Mouse (Mus musculus): ENCODE data around the gene Ift80. TPM values are rescaled to one million over a fixed set of nuclear protein-coding genes. Genes with fewer than 3 reads are reported as not detected.

Ift80 gene
- polyA plus RNA-seq, 1 experiment = 4.1 TPM

GRCm38 (mm10) chr3:68980898-68981297, 23.5 kb downstream of the Ift80 start:
- Histone ChIP-seq H3K36me3 (ENCODE audit: control insufficient read depth, insufficient read depth) (peaks cover 5% of the 10 kb centered on the region), H3K79me2 (ENCODE audit: control insufficient read depth, insufficient read depth) (no peaks in the 10 kb centered on the region), H3K4me3 (ENCODE audit: insufficient read depth, poor library complexity, severe bottlenecking) (no peak overlapping the region), H3ac (ENCODE audit: control insufficient read depth, insufficient read length, low read depth) (no peak overlapping the region), H3K79me3 (ENCODE audit: low read depth) (no peaks in the 10 kb centered on the region), H3K27me3 (ENCODE audit: control insufficient read depth, insufficient read depth, insufficient read length) (no peaks in the 10 kb centered on the region)
- no peak for TF ChIP-seq CTCF (IDR thresholded peaks at IDR 0.05; ENCODE audit: control insufficient read depth, insufficient read depth, insufficient read length)
- TF ChIP-seq FOSL1 (IDR thresholded peaks at IDR 0.05; ENCODE audit: insufficient read depth, low read length, poor library complexity, severe bottlenecking) = no peak
- TF ChIP-seq MYOD1 (IDR thresholded peaks at IDR 0.05; ENCODE audit: control insufficient read depth, insufficient read length, low read depth) = no peak
- no peak for TF ChIP-seq MYOG (IDR thresholded peaks at IDR 0.05; ENCODE audit: control insufficient read depth, extremely low read depth, insufficient read length)
- TF ChIP-seq MAX (IDR thresholded peaks at IDR 0.05) = no peak
- TF ChIP-seq CEBPB (IDR thresholded peaks at IDR 0.05; ENCODE audit: low read depth) = no peak
- no peak for TF ChIP-seq USF1 (IDR thresholded peaks at IDR 0.05; ENCODE audit: low read depth)

DNA sequence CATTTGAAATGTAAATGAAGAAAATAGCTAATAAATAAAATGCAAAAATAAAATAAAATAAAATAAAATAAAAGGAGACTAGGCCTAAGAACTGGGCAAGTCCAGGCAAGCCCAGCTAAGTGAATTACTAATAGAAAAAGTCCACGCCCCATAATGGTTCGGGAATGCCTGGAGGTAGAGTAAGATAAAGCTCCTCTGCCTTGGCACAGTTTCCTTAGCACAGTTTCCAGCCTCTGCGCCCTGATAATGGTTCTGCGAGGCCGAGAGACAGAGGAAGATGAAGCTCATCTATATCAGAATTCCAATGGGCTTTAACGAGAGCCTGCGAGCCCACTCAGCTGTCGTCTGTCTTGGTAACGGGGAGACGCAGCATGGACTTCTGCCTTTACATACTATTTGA, 25.2 kb downstream of the Ift80 start:
- Histone ChIP-seq H3K4me3 (ENCODE audit: insufficient read depth, poor library complexity, severe bottlenecking) (no peak overlapping the region), H3K79me2 (ENCODE audit: control insufficient read depth, insufficient read depth) (no peaks in the 10 kb centered on the region), H3ac (ENCODE audit: control insufficient read depth, insufficient read length, low read depth) (no peak overlapping the region), H3K36me3 (ENCODE audit: control insufficient read depth, insufficient read depth) (peaks cover 5% of the 10 kb centered on the region), H3K27me3 (ENCODE audit: control insufficient read depth, insufficient read depth, insufficient read length) (no peaks in the 10 kb centered on the region), H3K79me3 (ENCODE audit: low read depth) (no peaks in the 10 kb centered on the region)
- no peak for TF ChIP-seq MYOD1 (IDR thresholded peaks at IDR 0.05; ENCODE audit: control insufficient read depth, insufficient read length, low read depth)
- TF ChIP-seq FOSL1 (IDR thresholded peaks at IDR 0.05; ENCODE audit: insufficient read depth, low read length, poor library complexity, severe bottlenecking) = no peak
- no peak for TF ChIP-seq MYOG (IDR thresholded peaks at IDR 0.05; ENCODE audit: control insufficient read depth, extremely low read depth, insufficient read length)
- TF ChIP-seq MAX (IDR thresholded peaks at IDR 0.05) = no peak
- no peak for TF ChIP-seq CEBPB (IDR thresholded peaks at IDR 0.05; ENCODE audit: low read depth)
- TF ChIP-seq CTCF (IDR thresholded peaks at IDR 0.05; ENCODE audit: control insufficient read depth, insufficient read depth, insufficient read length) = no peak
- no peak for TF ChIP-seq USF1 (IDR thresholded peaks at IDR 0.05; ENCODE audit: low read depth)

GRCm38 (mm10) chr3:68977696-68978095, 26.7 kb downstream of the Ift80 start:
- Histone ChIP-seq H3K27me3 (ENCODE audit: control insufficient read depth, insufficient read depth, insufficient read length) (no peaks in the 10 kb centered on the region), H3K4me3 (ENCODE audit: insufficient read depth, poor library complexity, severe bottlenecking) (no peak overlapping the region), H3K79me2 (ENCODE audit: control insufficient read depth, insufficient read depth) (no peaks in the 10 kb centered on the region), H3K79me3 (ENCODE audit: low read depth) (no peaks in the 10 kb centered on the region), H3K36me3 (ENCODE audit: control insufficient read depth, insufficient read depth) (peaks cover 8% of the 10 kb centered on the region), H3ac (ENCODE audit: control insufficient read depth, insufficient read length, low read depth) (no peak overlapping the region)
- no peak for TF ChIP-seq USF1 (IDR thresholded peaks at IDR 0.05; ENCODE audit: low read depth)
- no peak for TF ChIP-seq MAX (IDR thresholded peaks at IDR 0.05)
- no peak for TF ChIP-seq FOSL1 (IDR thresholded peaks at IDR 0.05; ENCODE audit: insufficient read depth, low read length, poor library complexity, severe bottlenecking)
- TF ChIP-seq MYOG (IDR thresholded peaks at IDR 0.05; ENCODE audit: control insufficient read depth, extremely low read depth, insufficient read length) = no peak
- TF ChIP-seq MYOD1 (IDR thresholded peaks at IDR 0.05; ENCODE audit: control insufficient read depth, insufficient read length, low read depth) = no peak
- TF ChIP-seq CEBPB (IDR thresholded peaks at IDR 0.05; ENCODE audit: low read depth) = no peak
- TF ChIP-seq CTCF (IDR thresholded peaks at IDR 0.05; ENCODE audit: control insufficient read depth, insufficient read depth, insufficient read length) = no peak

DNA sequence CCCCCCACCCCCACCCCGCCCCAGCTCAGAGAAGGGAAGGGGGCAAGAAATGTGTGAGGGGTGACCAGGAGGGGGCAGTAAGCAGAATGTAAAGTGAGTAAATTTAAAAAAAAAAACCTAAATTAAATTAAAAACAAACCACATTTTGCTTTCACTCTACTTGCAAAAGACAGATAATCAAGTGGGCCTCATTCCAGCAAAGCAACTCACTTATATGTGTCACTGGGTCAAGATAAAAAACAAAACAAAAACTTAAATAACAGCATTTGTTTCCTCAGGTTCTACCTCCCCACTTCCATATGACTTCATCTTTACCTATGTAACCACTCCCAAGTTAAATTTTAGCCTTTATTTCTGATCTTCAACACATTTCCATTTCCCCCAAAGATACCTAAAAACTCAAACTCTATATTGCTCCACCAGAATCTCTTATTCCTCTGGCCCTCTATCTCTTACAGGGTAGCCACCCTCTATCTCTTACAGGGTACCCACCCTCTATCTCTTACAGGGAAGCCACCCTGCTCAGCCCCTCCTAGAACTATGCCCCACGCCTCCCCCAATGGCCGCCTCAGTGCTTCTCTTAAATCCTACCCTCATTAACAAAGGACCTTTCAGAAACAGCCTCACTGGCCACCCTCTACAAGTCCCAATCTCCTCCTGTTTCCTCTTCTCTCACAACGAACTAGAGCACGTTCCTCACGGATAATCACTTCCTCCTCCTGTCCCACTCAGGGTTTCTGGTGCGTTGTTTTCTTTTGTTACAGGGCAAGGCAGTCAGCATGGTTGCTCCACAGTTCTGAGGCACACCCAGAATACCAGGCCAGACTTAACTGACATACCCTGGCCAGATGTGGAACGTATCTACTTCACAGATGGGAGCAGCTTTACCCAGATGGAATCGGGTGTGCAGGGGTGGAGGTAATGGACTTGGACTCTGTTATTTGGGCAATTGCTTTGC, 28.6 kb downstream of the Ift80 start:
- TF ChIP-seq MYOD1 (IDR thresholded peaks at IDR 0.05; ENCODE audit: control insufficient read depth, insufficient read length, low read depth) = no peak
- TF ChIP-seq CTCF (IDR thresholded peaks at IDR 0.05; ENCODE audit: control insufficient read depth, insufficient read depth, insufficient read length) = no peak
- no peak for TF ChIP-seq FOSL1 (IDR thresholded peaks at IDR 0.05; ENCODE audit: insufficient read depth, low read length, poor library complexity, severe bottlenecking)
- no peak for TF ChIP-seq MAX (IDR thresholded peaks at IDR 0.05)
- no peak for TF ChIP-seq CEBPB (IDR thresholded peaks at IDR 0.05; ENCODE audit: low read depth)
- no peak for TF ChIP-seq MYOG (IDR thresholded peaks at IDR 0.05; ENCODE audit: control insufficient read depth, extremely low read depth, insufficient read length)
- TF ChIP-seq USF1 (IDR thresholded peaks at IDR 0.05; ENCODE audit: low read depth) = no peak
- peaks cover 8% of the 10 kb centered on the region for H3K36me3 ChIP-seq (ENCODE audit: control insufficient read depth, insufficient read depth)
- H3K79me3 ChIP-seq (ENCODE audit: low read depth) = no peaks in the 10 kb centered on the region

DNA sequence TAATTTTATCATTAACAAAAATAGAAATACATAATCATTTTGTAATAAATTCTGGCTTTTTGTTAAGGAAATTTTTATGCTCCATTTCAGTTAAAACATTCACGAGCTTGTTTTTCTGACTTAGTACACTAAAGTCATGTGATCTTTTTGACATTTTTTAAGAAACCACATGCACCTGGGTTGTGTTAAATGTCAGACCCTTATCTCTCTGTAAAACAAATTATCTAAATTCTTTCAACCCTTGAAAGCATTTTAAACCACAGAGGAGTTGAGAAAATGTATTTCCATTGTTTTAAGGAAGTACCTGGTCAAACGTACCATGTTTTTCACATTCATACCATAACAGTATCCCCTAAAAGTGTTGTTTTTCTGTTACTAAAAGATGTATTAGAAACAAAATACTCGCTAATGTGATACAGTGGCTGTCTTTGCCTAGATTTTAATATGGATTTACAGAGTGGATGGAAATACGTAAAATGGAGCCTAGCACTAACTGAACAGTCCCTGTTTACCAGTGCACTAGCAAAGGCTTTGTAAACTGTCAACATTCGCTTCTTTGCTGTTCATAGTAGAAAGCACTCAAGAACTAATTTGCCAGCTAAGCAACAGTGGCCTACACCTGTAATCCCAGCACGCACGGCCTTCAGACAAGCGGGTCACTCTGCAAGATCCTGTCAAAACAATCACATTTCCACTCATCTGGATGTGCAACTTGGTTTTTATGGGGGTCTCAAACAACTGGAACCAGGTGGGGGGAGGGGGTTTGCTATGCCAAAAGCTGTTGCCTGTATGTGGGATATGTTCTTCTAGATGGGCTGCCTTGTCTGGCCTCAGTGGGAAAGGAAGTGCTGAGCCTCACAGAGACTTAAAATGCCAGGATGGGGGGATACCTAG, 29.5 kb downstream of the Ift80 start:
- Histone ChIP-seq H3K79me3 (ENCODE audit: low read depth) (no peaks in the 10 kb centered on the region), H3K79me2 (ENCODE audit: control insufficient read depth, insufficient read depth) (no peaks in the 10 kb centered on the region), H3K27me3 (ENCODE audit: control insufficient read depth, insufficient read depth, insufficient read length) (no peaks in the 10 kb centered on the region), H3ac (ENCODE audit: control insufficient read depth, insufficient read length, low read depth) (no peak overlapping the region), H3K4me3 (ENCODE audit: insufficient read depth, poor library complexity, severe bottlenecking) (no peak overlapping the region), H3K36me3 (ENCODE audit: control insufficient read depth, insufficient read depth) (peaks cover 8% of the 10 kb centered on the region)
- TF ChIP-seq MYOG (IDR thresholded peaks at IDR 0.05; ENCODE audit: control insufficient read depth, extremely low read depth, insufficient read length) (no peak), CEBPB (IDR thresholded peaks at IDR 0.05; ENCODE audit: low read depth) (no peak), MYOD1 (IDR thresholded peaks at IDR 0.05; ENCODE audit: control insufficient read depth, insufficient read length, low read depth) (no peak), USF1 (IDR thresholded peaks at IDR 0.05; ENCODE audit: low read depth) (no peak), MAX (IDR thresholded peaks at IDR 0.05) (no peak), FOSL1 (IDR thresholded peaks at IDR 0.05; ENCODE audit: insufficient read depth, low read length, poor library complexity, severe bottlenecking) (no peak), CTCF (IDR thresholded peaks at IDR 0.05; ENCODE audit: control insufficient read depth, insufficient read depth, insufficient read length) (no peak)

More for the DNA sequence above, 28.6 kb downstream of the Ift80 start:
- no peak overlapping the region for H3ac ChIP-seq (ENCODE audit: control insufficient read depth, insufficient read length, low read depth)
- no peaks in the 10 kb centered on the region for H3K27me3 ChIP-seq (ENCODE audit: control insufficient read depth, insufficient read depth, insufficient read length)
- no peak overlapping the region for H3K4me3 ChIP-seq (ENCODE audit: insufficient read depth, poor library complexity, severe bottlenecking)
- no peaks in the 10 kb centered on the region for H3K79me2 ChIP-seq (ENCODE audit: control insufficient read depth, insufficient read depth)
